Mouse (Mus musculus) limb, embryonic 14.5 days (tissue): ENCODE measurements around the gene Shmt2. TPM values are rescaled to one million over a fixed set of nuclear protein-coding genes. Genes with fewer than 3 reads are reported as not detected.

ENCODE experiments used
- ATAC-seq: fragments of 200-750 bp; cut with Nextera tagmentation; 2 replicates; pipeline ENCODE4 v1.8.0; 2017; ENCODE audit warnings: low read depth, moderate number of reproducible peaks, moderate TSS enrichment; ENCODE audit not compliant: low FRiP score
- DNase-seq: peaks from one replicate; pipeline ENCODE4 v3.0.0-alpha.2; 2015; ENCODE audit warnings: low spot score
- H3K27ac ChIP-seq: fragments of 300-500 bp; sonication (generic); replicated peaks from 2 replicates; pipeline ENCODE4 v1.5.1; 2014; ENCODE audit warnings: low read depth, mild to moderate bottlenecking, low read length, moderate library complexity, mixed read lengths
- H3K27me3 ChIP-seq: fragments of 300-500 bp; sonication (generic); 2 replicates; pipeline ENCODE4 v1.6.1; 2014; ENCODE audit warnings: low read length, mixed read lengths; ENCODE audit not compliant: control insufficient read depth, insufficient read depth
- H3K36me3 ChIP-seq: fragments of 300-500 bp; sonication (generic); 2 replicates; pipeline ENCODE4 v1.6.1; 2014; ENCODE audit warnings: mild to moderate bottlenecking, low read length, moderate library complexity, mixed read lengths; ENCODE audit not compliant: control insufficient read depth, insufficient read depth
- H3K4me1 ChIP-seq: fragments of 300-500 bp; sonication (generic); 2 replicates; pipeline ENCODE4 v1.6.1; 2014; ENCODE audit warnings: antibody characterized with exemption, low read length, mixed read lengths; ENCODE audit not compliant: control insufficient read depth, insufficient read depth
- H3K4me2 ChIP-seq: fragments of 300-500 bp; sonication (generic); replicated peaks from 2 replicates; pipeline ENCODE4 v1.6.1; 2014; ENCODE audit warnings: low read depth, mild to moderate bottlenecking, low read length, moderate library complexity; ENCODE audit not compliant: severe bottlenecking
- H3K4me3 ChIP-seq: fragments of 300-500 bp; sonication (generic); replicated peaks from 2 replicates; pipeline ENCODE4 v1.5.1; 2014; ENCODE audit warnings: low read length
- H3K9ac ChIP-seq: fragments of 300-500 bp; sonication (generic); 2 replicates; pipeline ENCODE4 v1.6.1; 2014; ENCODE audit warnings: mild to moderate bottlenecking, low read depth, low read length, moderate library complexity; ENCODE audit not compliant: severe bottlenecking
- H3K9me3 ChIP-seq: fragments of 300-500 bp; sonication (generic); 2 replicates; pipeline ENCODE4 v1.6.1; 2016; ENCODE audit warnings: low read length; ENCODE audit not compliant: control insufficient read depth
- POLR2A ChIP-seq: fragments of 200-500 bp; IDR thresholded peaks from 2 replicates; pipeline ENCODE4 v1.8.0; 2012; ENCODE audit warnings: inconsistent platforms, mild to moderate bottlenecking, moderate library complexity, borderline replicate concordance; ENCODE audit not compliant: insufficient read depth, insufficient read length; ENCODE audit errors: extremely low read depth
- WGBS: fragments of 180-500 bp; shearing (Covaris S2); extraction: QIAGEN DNeasy Blood & Tissue Kit; methylation state at CpG from one replicate; pipeline ENCODE4 v1.1.7; 2014; 5-methylcytosine and 5-hydroxymethylcytosine counted together
- polyA plus RNA-seq, 2 experiments: library from polyadenylated mRNA; depleted of rRNA in 1 of 2; stranded (reverse) in 1 of 2; unstranded in 1 of 2; fragments of >200 nt; fragmentation: Nextera tagmentation in 1 of 2; extraction: Ambion mirVana in 1 of 2; gene quantifications; 2 replicates each; pipeline versions ENCODE4 v1.2.1 to v1.2.3; 2012 to 2014

Shmt2 gene
- polyA plus RNA-seq, 2 experiments: 89.4 to 146 TPM

- no peak for TF ChIP-seq POLR2A
- Histone ChIP-seq H3K4me2 (no peak overlapping the region), H3K27ac (no peak overlapping the region), H3K4me3 (no peak overlapping the region), H3K4me1 (0 out of 2 replicates have a peak, but pooled peaks cover 3% of the 10 kb centered on the region), H3K36me3 (peaks cover 81% of the 10 kb centered on the region), H3K9ac (no peak overlapping the region), H3K9me3 (no peaks in the 10 kb centered on the region), H3K27me3 (no peaks in the 10 kb centered on the region)
- 79% methylated on average over 9 of the region's 9 CpGs for WGBS
- ATAC-seq (no peak), DNase-seq (no peak)
Measured at GRCm38 (mm10) chr10:127472722-127473121, 49.5 kb downstream of the Shmt2 start.

DNA sequence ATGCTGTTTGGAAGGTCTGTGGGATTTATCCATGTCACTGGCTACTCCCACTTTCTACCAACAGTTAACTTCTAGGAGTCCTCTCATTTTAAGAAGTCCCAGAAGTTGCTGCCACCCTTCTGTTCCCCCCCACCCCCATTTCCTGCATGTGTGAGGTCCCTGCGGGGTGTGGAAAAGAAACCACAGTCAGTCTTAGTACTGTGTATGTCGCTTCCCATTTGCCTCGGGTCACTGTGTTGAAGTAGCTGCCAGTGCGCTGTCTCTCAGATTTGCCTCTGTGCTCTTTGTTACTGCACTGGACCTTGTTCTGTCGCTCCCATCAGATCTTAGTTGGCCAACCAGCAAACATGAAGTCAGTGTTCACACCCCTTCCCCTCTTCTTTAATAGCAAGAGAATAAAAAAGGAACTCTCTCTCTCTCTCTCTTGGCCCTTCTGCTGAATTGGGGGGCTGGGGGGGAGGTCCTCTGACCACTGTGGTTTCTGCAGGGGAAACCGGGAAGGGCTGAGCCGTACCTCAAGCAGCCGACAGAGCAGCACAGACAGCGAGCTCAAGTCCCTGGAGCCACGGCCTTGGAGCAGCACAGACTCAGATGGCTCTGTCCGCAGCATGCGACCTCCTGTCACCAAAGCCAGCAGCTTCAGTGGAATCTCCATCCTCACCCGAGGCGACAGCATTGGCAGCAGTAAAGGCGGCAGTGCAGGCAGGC lies 50.8 kb downstream of the Shmt2 start:
- H3K9ac ChIP-seq: no peak overlapping the region
- 0 out of 2 replicates have a peak overlapping the region, but pooled peaks have one; percentile 19 for H3K27ac ChIP-seq
- no peak overlapping the region for H3K4me2 ChIP-seq
- 0 out of 2 replicates have a peak, but pooled peaks cover 3% of the 10 kb centered on the region for H3K4me1 ChIP-seq
- no peak for TF ChIP-seq POLR2A
- H3K9me3 ChIP-seq: no peaks in the 10 kb centered on the region
- DNase-seq (no peak), ATAC-seq (no peak)
- no peak overlapping the region for H3K4me3 ChIP-seq
- 55% methylated on average over 15 of the region's 15 CpGs for WGBS
- no peaks in the 10 kb centered on the region for H3K27me3 ChIP-seq
- peaks cover 74% of the 10 kb centered on the region for H3K36me3 ChIP-seq

Other genes with a start within 250 kb of the Shmt2 start
- 68.1 and 86.6 TPM in 2 replicates for gene Mbd6, start 233.4 kb downstream of the Shmt2 start, polyA plus RNA-seq (2012; rRNA removed)
- gene Mbd6, start 233.4 kb downstream of the Shmt2 start, polyA plus RNA-seq (2014; fragmentation: Nextera tagmentation; extraction: Ambion mirVana): 19.9 and 20.7 TPM in 2 replicates
- 78.5 and 79.8 TPM in 2 replicates for gene Mars, start 210.7 kb downstream of the Shmt2 start, polyA plus RNA-seq (2012; rRNA removed)
- gene Mars, start 210.7 kb downstream of the Shmt2 start, polyA plus RNA-seq (2014; fragmentation: Nextera tagmentation; extraction: Ambion mirVana): 113 and 114 TPM in 2 replicates
- gene Arhgap9, start 200.5 kb downstream of the Shmt2 start, polyA plus RNA-seq (2012; rRNA removed): 5.5 and 5.8 TPM in 2 replicates
- gene Arhgap9, start 200.5 kb downstream of the Shmt2 start, polyA plus RNA-seq (2014; fragmentation: Nextera tagmentation; extraction: Ambion mirVana): 5.6 and 7.5 TPM in 2 replicates
- 118 and 157 TPM in 2 replicates for gene Gli1, start 180.5 kb downstream of the Shmt2 start, polyA plus RNA-seq (2012; rRNA removed)
- gene Gli1, start 180.5 kb downstream of the Shmt2 start, polyA plus RNA-seq (2014; fragmentation: Nextera tagmentation; extraction: Ambion mirVana): 16.4 and 19.9 TPM in 2 replicates
- gene Inhbe, start 168.0 kb downstream of the Shmt2 start, polyA plus RNA-seq (2012; rRNA removed): 0.01 TPM in 1 of 2 replicates, not detected in the other
- not detected in 2 replicates for gene Inhbe, start 168.0 kb downstream of the Shmt2 start, polyA plus RNA-seq (2014; fragmentation: Nextera tagmentation; extraction: Ambion mirVana)
- gene Inhbc, start 152.0 kb downstream of the Shmt2 start, polyA plus RNA-seq (2012; rRNA removed): not detected in 2 replicates
- gene Inhbc, start 152.0 kb downstream of the Shmt2 start, polyA plus RNA-seq (2014; fragmentation: Nextera tagmentation; extraction: Ambion mirVana): not detected in 2 replicates
- gene R3hdm2, start 142.1 kb downstream of the Shmt2 start, polyA plus RNA-seq (2012; rRNA removed): 58.0 and 85.5 TPM in 2 replicates
- gene R3hdm2, start 142.1 kb downstream of the Shmt2 start, polyA plus RNA-seq (2014; fragmentation: Nextera tagmentation; extraction: Ambion mirVana): 38.3 and 39.5 TPM in 2 replicates
- 33.3 and 43.2 TPM in 2 replicates for gene Stac3, start 20.8 kb downstream of the Shmt2 start, polyA plus RNA-seq (2012; rRNA removed)
- gene Stac3, start 20.8 kb downstream of the Shmt2 start, polyA plus RNA-seq (2014; fragmentation: Nextera tagmentation; extraction: Ambion mirVana): 2.0 and 4.4 TPM in 2 replicates
- 31.7 and 36.9 TPM in 2 replicates for gene Ndufa4l2, start 7.5 kb downstream of the Shmt2 start, polyA plus RNA-seq (2012; rRNA removed)
- gene Ndufa4l2, start 7.5 kb downstream of the Shmt2 start, polyA plus RNA-seq (2014; fragmentation: Nextera tagmentation; extraction: Ambion mirVana): 44.5 and 62.9 TPM in 2 replicates
- 7.2 and 9.6 TPM in 2 replicates for gene Nxph4, start 12.1 kb upstream of the Shmt2 start, polyA plus RNA-seq (2012; rRNA removed)
- gene Nxph4, start 12.1 kb upstream of the Shmt2 start, polyA plus RNA-seq (2014; fragmentation: Nextera tagmentation; extraction: Ambion mirVana): 17.5 and 19.9 TPM in 2 replicates
- gene Lrp1, start 98.7 kb upstream of the Shmt2 start, polyA plus RNA-seq (2012; rRNA removed): 261 and 271 TPM in 2 replicates
- 146 and 172 TPM in 2 replicates for gene Lrp1, start 98.7 kb upstream of the Shmt2 start, polyA plus RNA-seq (2014; fragmentation: Nextera tagmentation; extraction: Ambion mirVana)
- gene Stat6, start 120.5 kb upstream of the Shmt2 start, polyA plus RNA-seq (2012; rRNA removed): 30.7 and 33.5 TPM in 2 replicates
- gene Stat6, start 120.5 kb upstream of the Shmt2 start, polyA plus RNA-seq (2014; fragmentation: Nextera tagmentation; extraction: Ambion mirVana): 22.2 and 24.6 TPM in 2 replicates
- gene Nemp1, start 144.5 kb upstream of the Shmt2 start, polyA plus RNA-seq (2012; rRNA removed): 12.3 and 13.9 TPM in 2 replicates
- 9.0 and 10.2 TPM in 2 replicates for gene Nemp1, start 144.5 kb upstream of the Shmt2 start, polyA plus RNA-seq (2014; fragmentation: Nextera tagmentation; extraction: Ambion mirVana)
- 64.5 and 68.3 TPM in 2 replicates for gene Nab2, start 146.1 kb upstream of the Shmt2 start, polyA plus RNA-seq (2012; rRNA removed)
- 16.4 and 19.9 TPM in 2 replicates for gene Nab2, start 146.1 kb upstream of the Shmt2 start, polyA plus RNA-seq (2014; fragmentation: Nextera tagmentation; extraction: Ambion mirVana)
- 1.2 and 1.7 TPM in 2 replicates for gene Myo1a, start 182.7 kb upstream of the Shmt2 start, polyA plus RNA-seq (2012; rRNA removed)
- gene Myo1a, start 182.7 kb upstream of the Shmt2 start, polyA plus RNA-seq (2014; fragmentation: Nextera tagmentation; extraction: Ambion mirVana): 0.30 and 0.48 TPM in 2 replicates
- gene Tac2, start 202.0 kb upstream of the Shmt2 start, polyA plus RNA-seq (2012; rRNA removed): 0.58 and 15.2 TPM in 2 replicates
- gene Tac2, start 202.0 kb upstream of the Shmt2 start, polyA plus RNA-seq (2014; fragmentation: Nextera tagmentation; extraction: Ambion mirVana): 0.44 and 0.84 TPM in 2 replicates
- 10.7 and 12.5 TPM in 2 replicates for gene Zbtb39, start 217.1 kb upstream of the Shmt2 start, polyA plus RNA-seq (2012; rRNA removed)
- 4.2 and 4.4 TPM in 2 replicates for gene Zbtb39, start 217.1 kb upstream of the Shmt2 start, polyA plus RNA-seq (2014; fragmentation: Nextera tagmentation; extraction: Ambion mirVana)
- gene Gpr182, start 229.3 kb upstream of the Shmt2 start, polyA plus RNA-seq (2012; rRNA removed): 0.88 and 1.4 TPM in 2 replicates
- gene Gpr182, start 229.3 kb upstream of the Shmt2 start, polyA plus RNA-seq (2014; fragmentation: Nextera tagmentation; extraction: Ambion mirVana): 0.39 and 0.40 TPM in 2 replicates
- gene Rdh1, start 237.3 kb upstream of the Shmt2 start, polyA plus RNA-seq (2012; rRNA removed): 0.11 and 0.12 TPM in 2 replicates
- 0.08 TPM in 1 of 2 replicates, not detected in the other for gene Rdh1, start 237.3 kb upstream of the Shmt2 start, polyA plus RNA-seq (2014; fragmentation: Nextera tagmentation; extraction: Ambion mirVana)
- 0.15 and 0.16 TPM in 2 replicates for gene Rdh16f1, start 237.3 kb upstream of the Shmt2 start, polyA plus RNA-seq (2012; rRNA removed)
- 0.59 TPM in 1 of 2 replicates, not detected in the other for gene Rdh16f1, start 237.3 kb upstream of the Shmt2 start, polyA plus RNA-seq (2014; fragmentation: Nextera tagmentation; extraction: Ambion mirVana)